Mouse (Mus musculus): ENCODE data around the gene Zc3h13. TPM values are rescaled to one million over a fixed set of nuclear protein-coding genes. Genes with fewer than 3 reads are reported as not detected.

The Zc3h13 gene
- polyA plus RNA-seq, 1 experiment from 2014 or later = 19.2 TPM

GRCm38 (mm10) chr14:75375006-75375598 lies 90.9 kb downstream of the Zc3h13 start:
- Histone ChIP-seq H3K9me3 (replicated peaks) (no peaks in the 10 kb centered on the region), H3K36me3 (no peaks in the 10 kb centered on the region), H3K27ac (no peak overlapping the region), H3K4me2 (no peak overlapping the region), H3K4me1 (replicated peaks) (no peaks in the 10 kb centered on the region), H3K27me3 (no peaks in the 10 kb centered on the region), H3K9ac (no peak overlapping the region), H3K4me3 (no peak overlapping the region)
- 66% methylated on average over 11 of the region's 11 CpGs for WGBS
- ATAC-seq (replicated peaks; ENCODE audit: insufficient number of reproducible peaks, insufficient read depth, low FRiP score, low read depth) = no peak

- ATAC-seq (replicated peaks; ENCODE audit: insufficient number of reproducible peaks, insufficient read depth, low FRiP score, low read depth) = no peak
- Histone ChIP-seq H3K9ac (no peak overlapping the region), H3K36me3 (no peaks in the 10 kb centered on the region), H3K9me3 (replicated peaks) (no peaks in the 10 kb centered on the region), H3K4me1 (replicated peaks) (no peaks in the 10 kb centered on the region), H3K4me3 (no peak overlapping the region), H3K27me3 (no peaks in the 10 kb centered on the region), H3K27ac (no peak overlapping the region), H3K4me2 (no peak overlapping the region)
- 31% methylated on average over 2 of the region's 2 CpGs for WGBS
Observed at GRCm38 (mm10) chr14:75376256-75376655, 92.1 kb downstream of the Zc3h13 start.

- WGBS = 68% methylated on average over 7 of the region's 7 CpGs
- no peak overlapping the region for H3K27ac ChIP-seq
- no peak overlapping the region for H3K4me2 ChIP-seq
- no peaks in the 10 kb centered on the region for H3K9me3 ChIP-seq (replicated peaks)
- no peak overlapping the region for H3K9ac ChIP-seq
- H3K36me3 ChIP-seq = no peaks in the 10 kb centered on the region
- H3K27me3 ChIP-seq = no peaks in the 10 kb centered on the region
- H3K4me3 ChIP-seq = no peak overlapping the region
- ATAC-seq (replicated peaks; ENCODE audit: insufficient number of reproducible peaks, insufficient read depth, low FRiP score, low read depth) = no peak
- H3K4me1 ChIP-seq (replicated peaks) = no peaks in the 10 kb centered on the region
Observed at GRCm38 (mm10) chr14:75377612-75378011, 93.4 kb downstream of the Zc3h13 start.

Small RNA genes lying within 50 kb of the gene (microRNA-seq; reads per million reads assigned to microRNA genes)
- not detected for gene Gm44482

Other genes with a start within 250 kb of the Zc3h13 start
- gene Lrrc63, start 153.5 kb upstream of the Zc3h13 start, polyA plus RNA-seq (2015; fragmentation: Nextera tagmentation; extraction: Ambion mirVana) = not detected in 2 replicates
- 20.6 and 42.9 TPM in 2 replicates for gene Lcp1, start 153.3 kb upstream of the Zc3h13 start, polyA plus RNA-seq (2015; fragmentation: Nextera tagmentation; extraction: Ambion mirVana)
- 0.11 and 0.80 TPM in 2 replicates for gene Cpb2, start 42.1 kb upstream of the Zc3h13 start, polyA plus RNA-seq (2015; fragmentation: Nextera tagmentation; extraction: Ambion mirVana)
- 0.03 TPM in 1 of 2 replicates, not detected in the other for gene Siah3, start 171.6 kb downstream of the Zc3h13 start, polyA plus RNA-seq (2015; fragmentation: Nextera tagmentation; extraction: Ambion mirVana)

All from heart, embryonic 15.5 days (tissue).